Mouse (Mus musculus) CD4-positive, CD25-positive, alpha-beta regulatory T cell, adult 2 months (primary cell): ENCODE results near the gene Eed.
A peak's percentile ranks its signal among the peaks of the same experiment; 100 is the strongest.

Source experiments
- DNase-seq: peaks from one replicate; pipeline ENCODE4 v3.0.0-alpha.2; 2012; ENCODE audit warnings: low read depth, low spot score

The Eed gene

DNA sequence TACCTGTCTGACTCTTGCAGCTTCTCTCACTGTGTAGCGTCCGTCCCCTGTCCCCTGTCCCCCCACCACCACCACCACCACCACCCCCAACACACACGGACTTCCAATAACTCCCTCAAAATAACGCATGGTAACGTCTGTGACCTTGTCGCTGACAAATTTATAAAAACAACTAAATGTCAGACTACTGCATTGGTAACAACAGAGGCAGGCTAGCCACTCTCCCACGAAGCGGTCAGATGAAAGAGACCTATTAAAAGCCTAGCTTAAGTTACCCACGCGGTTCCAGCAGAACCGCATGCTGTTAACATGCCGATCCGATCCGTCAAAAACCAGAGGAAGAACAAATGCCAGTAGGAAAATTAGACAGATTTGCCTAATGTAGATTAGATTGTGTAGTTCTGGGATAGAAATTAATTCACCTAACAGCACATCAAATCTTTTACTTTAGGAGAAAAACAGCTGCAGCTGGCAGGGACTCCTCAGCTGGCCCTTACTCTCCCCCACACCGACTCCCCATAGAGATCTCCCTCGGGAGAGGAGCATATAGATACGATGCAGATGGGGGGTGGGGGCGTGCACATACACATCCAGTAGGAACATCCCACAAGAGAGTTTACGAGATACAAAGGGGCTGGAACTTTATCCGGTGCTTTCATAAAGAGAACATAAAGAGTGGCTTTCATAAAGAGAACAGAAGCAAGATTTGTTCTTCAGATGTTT, 71.7 kb downstream of the Eed start:
- no peak for DNase-seq

DNA sequence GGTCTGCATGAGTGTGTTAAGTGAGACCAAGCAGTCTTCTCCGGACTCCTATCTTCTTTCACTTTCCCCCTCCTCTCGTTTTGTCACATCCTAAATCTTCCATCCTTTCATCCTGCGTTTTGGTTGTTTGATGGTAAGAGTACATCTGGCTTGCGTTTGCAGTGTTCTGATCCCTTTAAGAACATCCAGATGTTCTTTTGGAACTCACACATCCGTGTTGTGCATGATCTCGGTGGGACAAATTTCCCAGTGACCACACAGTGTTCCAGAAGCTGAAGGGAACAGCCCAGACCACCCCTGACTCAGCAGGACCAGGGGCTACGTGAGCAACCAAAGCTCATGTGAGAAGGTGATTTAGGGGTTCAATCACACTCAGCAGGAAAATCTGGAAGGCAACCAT, 72.4 kb downstream of the Eed start:
- no peak for DNase-seq

- DNase-seq = peak; percentile 77
Observed at GRCm38 (mm10) chr7:89907950-89908349, 72.8 kb downstream of the Eed start.
